Mouse (Mus musculus): Measurements from ENCODE around the gene Zfp239. TPM values are rescaled to one million over a fixed set of nuclear protein-coding genes. Genes with fewer than 3 reads are reported as not detected.
"Not testable (repeated sequence)": the region's sequence is repeated elsewhere in the genome, so short reads cannot be mapped to it uniquely, and the experiment has no call there.

The Zfp239 gene
- polyA plus RNA-seq, 1 experiment from 2014 or later = 0.97 TPM

- H3K27ac ChIP-seq (ENCODE audit: low read length) = peak within 1 kb of the TSS; percentile 94
- H3K9ac ChIP-seq (replicated peaks; ENCODE audit: low read depth) = peak within 1 kb of the TSS; percentile 94
- peak; percentile 98 for ATAC-seq
- H3K4me1 ChIP-seq (ENCODE audit: insufficient read depth, low read depth, low read length) = peaks cover 7% of the 10 kb centered on the region; the same call in 1 of the 2 replicates
- peak within 1 kb of the TSS; percentile 89 for H3K4me3 ChIP-seq (ENCODE audit: low read depth, low read length)
- H3K27me3 ChIP-seq (replicated peaks; ENCODE audit: insufficient read depth, low read length) = no peaks in the 10 kb centered on the region
- TF ChIP-seq EP300 (IDR thresholded peaks at IDR 0.05) (no peak), CTCF (IDR thresholded peaks at IDR 0.05) (peak; percentile 78)
- 2% methylated on average over 62 of the region's 66 CpGs for WGBS
- H3K36me3 ChIP-seq (ENCODE audit: insufficient read depth, low read length) = peaks cover 10% of the 10 kb centered on the region; the same call in 1 of the 2 replicates
- no peaks in the 10 kb centered on the region for H3K9me3 ChIP-seq (ENCODE audit: low read length)
- peak; percentile 95 for DNase-seq (ENCODE audit: low spot score)
- H3K4me2 ChIP-seq (replicated peaks; ENCODE audit: low read depth, low read length) = peak within 1 kb of the TSS; percentile 83
Measured at GRCm38 (mm10) chr6:117840686-117841510, 21.0 kb upstream of the Zfp239 start, which contains the start of gene Zfp637. TSS of gene Zfp637 (plus strand) at chr6:117841180.

GRCm38 (mm10) chr6:117841511-117841955, 20.4 kb upstream of the Zfp239 start:
- ATAC-seq (no peak; the same call in 1 of the 2 replicates), DNase-seq (ENCODE audit: low spot score) (peak; percentile 40)
- no peaks in the 10 kb centered on the region for H3K27me3 ChIP-seq (replicated peaks; ENCODE audit: insufficient read depth, low read length)
- TF ChIP-seq EP300 (IDR thresholded peaks at IDR 0.05) = no peak
- TF ChIP-seq CTCF (IDR thresholded peaks at IDR 0.05) = no peak
- H3K4me1 ChIP-seq (ENCODE audit: insufficient read depth, low read depth, low read length) = peaks cover 7% of the 10 kb centered on the region; the same call in 1 of the 2 replicates
- no peaks in the 10 kb centered on the region for H3K9me3 ChIP-seq (ENCODE audit: low read length)
- H3K27ac ChIP-seq (ENCODE audit: low read length) = peak overlapping the region; percentile 94
- peak overlapping the region; percentile 83 for H3K4me2 ChIP-seq (replicated peaks; ENCODE audit: low read depth, low read length)
- peak overlapping the region; percentile 94 for H3K9ac ChIP-seq (replicated peaks; ENCODE audit: low read depth)
- 4% methylated on average over 12 of the region's 12 CpGs for WGBS
- H3K4me3 ChIP-seq (ENCODE audit: low read depth, low read length) = peak overlapping the region; percentile 89
- peaks cover 10% of the 10 kb centered on the region; the same call in 1 of the 2 replicates for H3K36me3 ChIP-seq (ENCODE audit: insufficient read depth, low read length)

- Histone ChIP-seq H3K27ac (ENCODE audit: low read length) (no peak overlapping the region), H3K4me2 (replicated peaks; ENCODE audit: low read depth, low read length) (no peak overlapping the region), H3K4me3 (ENCODE audit: low read depth, low read length) (no peak overlapping the region), H3K36me3 (ENCODE audit: insufficient read depth, low read length) (peaks cover 10% of the 10 kb centered on the region; the same call in 1 of the 2 replicates), H3K4me1 (ENCODE audit: insufficient read depth, low read depth, low read length) (peaks cover 7% of the 10 kb centered on the region; the same call in 1 of the 2 replicates), H3K27me3 (replicated peaks; ENCODE audit: insufficient read depth, low read length) (no peaks in the 10 kb centered on the region), H3K9ac (replicated peaks; ENCODE audit: low read depth) (no peak overlapping the region), H3K9me3 (ENCODE audit: low read length) (no peaks in the 10 kb centered on the region)
- 61% methylated on average over 9 of the region's 9 CpGs for WGBS
- ATAC-seq (no peak), DNase-seq (ENCODE audit: low spot score) (no peak)
- no peak for TF ChIP-seq CTCF (IDR thresholded peaks at IDR 0.05)
- no peak for TF ChIP-seq EP300 (IDR thresholded peaks at IDR 0.05)
Measured at GRCm38 (mm10) chr6:117844597-117844996, 17.3 kb upstream of the Zfp239 start.

- H3K9ac ChIP-seq (replicated peaks; ENCODE audit: low read depth); H3K9me3 ChIP-seq (ENCODE audit: low read length); H3K4me2 ChIP-seq (replicated peaks; ENCODE audit: low read depth, low read length); DNase-seq (ENCODE audit: low spot score); H3K27ac ChIP-seq (ENCODE audit: low read length); H3K4me3 ChIP-seq (ENCODE audit: low read depth, low read length); ATAC-seq; H3K4me1 ChIP-seq (ENCODE audit: insufficient read depth, low read depth, low read length); H3K27me3 ChIP-seq (replicated peaks; ENCODE audit: insufficient read depth, low read length): not testable (repeated sequence)
- 98% methylated on average over 4 of the region's 4 CpGs for WGBS
- peaks cover 10% of the 10 kb centered on the region; the same call in 1 of the 2 replicates for H3K36me3 ChIP-seq (ENCODE audit: insufficient read depth, low read length)
Measured at GRCm38 (mm10) chr6:117846671-117847070, 15.2 kb upstream of the Zfp239 start.

GRCm38 (mm10) chr6:117847772-117848171, 14.1 kb upstream of the Zfp239 start:
- no peak overlapping the region for H3K27ac ChIP-seq (ENCODE audit: low read length)
- TF ChIP-seq EP300 (IDR thresholded peaks at IDR 0.05) (no peak), CTCF (IDR thresholded peaks at IDR 0.05) (peak; percentile 40)
- DNase-seq (ENCODE audit: low spot score) (no peak), ATAC-seq (no peak)
- H3K4me1 ChIP-seq (ENCODE audit: insufficient read depth, low read depth, low read length) = no peaks in the 10 kb centered on the region
- no peak overlapping the region for H3K4me2 ChIP-seq (replicated peaks; ENCODE audit: low read depth, low read length)
- H3K9ac ChIP-seq (replicated peaks; ENCODE audit: low read depth) = no peak overlapping the region
- H3K27me3 ChIP-seq (replicated peaks; ENCODE audit: insufficient read depth, low read length) = no peaks in the 10 kb centered on the region
- H3K9me3 ChIP-seq (ENCODE audit: low read length) = no peaks in the 10 kb centered on the region
- H3K4me3 ChIP-seq (ENCODE audit: low read depth, low read length) = no peak overlapping the region
- peaks cover 10% of the 10 kb centered on the region; the same call in 1 of the 2 replicates for H3K36me3 ChIP-seq (ENCODE audit: insufficient read depth, low read length)
- WGBS = 97% methylated on average over 2 of the region's 2 CpGs

GRCm38 (mm10) chr6:117848577-117848976, 13.3 kb upstream of the Zfp239 start:
- no peak for TF ChIP-seq CTCF (IDR thresholded peaks at IDR 0.05)
- TF ChIP-seq EP300 (IDR thresholded peaks at IDR 0.05) = no peak
- 88% methylated on average over 5 of the region's 5 CpGs for WGBS
- DNase-seq (ENCODE audit: low spot score) (no peak), ATAC-seq (no peak)
- Histone ChIP-seq H3K9ac (replicated peaks; ENCODE audit: low read depth) (no peak overlapping the region), H3K36me3 (ENCODE audit: insufficient read depth, low read length) (peaks cover 10% of the 10 kb centered on the region; the same call in 1 of the 2 replicates), H3K9me3 (ENCODE audit: low read length) (no peaks in the 10 kb centered on the region), H3K27me3 (replicated peaks; ENCODE audit: insufficient read depth, low read length) (no peaks in the 10 kb centered on the region), H3K27ac (ENCODE audit: low read length) (no peak overlapping the region), H3K4me2 (replicated peaks; ENCODE audit: low read depth, low read length) (no peak overlapping the region), H3K4me3 (ENCODE audit: low read depth, low read length) (no peak overlapping the region), H3K4me1 (ENCODE audit: insufficient read depth, low read depth, low read length) (no peaks in the 10 kb centered on the region)
